Mouse (Mus musculus): ENCODE results near the gene Cntnap5a. TPM values are rescaled to one million over a fixed set of nuclear protein-coding genes. Genes with fewer than 3 reads are reported as not detected.
A peak's percentile ranks its signal among the peaks of the same experiment; 100 is the strongest.
"Not testable (repeated sequence)": the region's sequence is repeated elsewhere in the genome, so short reads cannot be mapped to it uniquely, and the experiment has no call there.

The Cntnap5a gene
- polyA plus RNA-seq, 1 experiment from 2014 or later = not detected

GRCm38 (mm10) chr1:116127085-116127484 lies 442.5 kb downstream of the Cntnap5a start:
- ATAC-seq (replicated peaks; ENCODE audit: low FRiP score, low read depth) (no peak), DNase-seq (ENCODE audit: low spot score) (no peak)
- 54% methylated on average over 2 of the region's 2 CpGs for WGBS
- no peak overlapping the region for H3K9ac ChIP-seq (ENCODE audit: low read depth, low read length)
- no peak overlapping the region for H3K4me2 ChIP-seq (ENCODE audit: low read length)
- no peak overlapping the region for H3K4me3 ChIP-seq (replicated peaks; ENCODE audit: low read depth, low read length)
- H3K27me3 ChIP-seq (ENCODE audit: insufficient read depth, low read length) = no peaks in the 10 kb centered on the region
- H3K36me3 ChIP-seq (ENCODE audit: insufficient read depth, low read length) = no peaks in the 10 kb centered on the region
- TF ChIP-seq CTCF (IDR thresholded peaks at IDR 0.05; ENCODE audit: low read depth) = no peak
- H3K9me3 ChIP-seq (replicated peaks; ENCODE audit: low read length) = no peaks in the 10 kb centered on the region
- no peak overlapping the region for H3K27ac ChIP-seq
- H3K4me1 ChIP-seq (replicated peaks; ENCODE audit: insufficient read depth, low read length) = no peaks in the 10 kb centered on the region

GRCm38 (mm10) chr1:116128450-116129246 lies 444.1 kb downstream of the Cntnap5a start:
- Histone ChIP-seq H3K27ac (no peak overlapping the region), H3K9me3 (replicated peaks; ENCODE audit: low read length) (no peaks in the 10 kb centered on the region), H3K4me2 (ENCODE audit: low read length) (no peak overlapping the region), H3K36me3 (ENCODE audit: insufficient read depth, low read length) (no peaks in the 10 kb centered on the region), H3K27me3 (ENCODE audit: insufficient read depth, low read length) (no peaks in the 10 kb centered on the region), H3K4me3 (replicated peaks; ENCODE audit: low read depth, low read length) (no peak overlapping the region), H3K9ac (ENCODE audit: low read depth, low read length) (no peak overlapping the region), H3K4me1 (replicated peaks; ENCODE audit: insufficient read depth, low read length) (no peaks in the 10 kb centered on the region)
- WGBS = 18% methylated on average over 1 of the region's 1 CpGs
- DNase-seq (ENCODE audit: low spot score) (peak; percentile 16), ATAC-seq (replicated peaks; ENCODE audit: low FRiP score, low read depth) (no peak)
- no peak for TF ChIP-seq CTCF (IDR thresholded peaks at IDR 0.05; ENCODE audit: low read depth)

- no peaks in the 10 kb centered on the region for H3K27me3 ChIP-seq (ENCODE audit: insufficient read depth, low read length)
- ATAC-seq (replicated peaks; ENCODE audit: low FRiP score, low read depth) (no peak), DNase-seq (ENCODE audit: low spot score) (no peak)
- H3K4me1 ChIP-seq (replicated peaks; ENCODE audit: insufficient read depth, low read length) = no peaks in the 10 kb centered on the region
- H3K9ac ChIP-seq (ENCODE audit: low read depth, low read length) = no peak overlapping the region
- no peaks in the 10 kb centered on the region for H3K36me3 ChIP-seq (ENCODE audit: insufficient read depth, low read length)
- H3K4me3 ChIP-seq (replicated peaks; ENCODE audit: low read depth, low read length) = no peak overlapping the region
- no peaks in the 10 kb centered on the region for H3K9me3 ChIP-seq (replicated peaks; ENCODE audit: low read length)
- no peak overlapping the region for H3K27ac ChIP-seq
- no peak for TF ChIP-seq CTCF (IDR thresholded peaks at IDR 0.05; ENCODE audit: low read depth)
- no peak overlapping the region for H3K4me2 ChIP-seq (ENCODE audit: low read length)
Measured at GRCm38 (mm10) chr1:116132471-116132870, 447.9 kb downstream of the Cntnap5a start.

- no peaks in the 10 kb centered on the region for H3K36me3 ChIP-seq (ENCODE audit: insufficient read depth, low read length)
- DNase-seq (ENCODE audit: low spot score) (no peak), ATAC-seq (replicated peaks; ENCODE audit: low FRiP score, low read depth) (no peak)
- H3K27me3 ChIP-seq (ENCODE audit: insufficient read depth, low read length) = no peaks in the 10 kb centered on the region
- no peak for TF ChIP-seq CTCF (IDR thresholded peaks at IDR 0.05; ENCODE audit: low read depth)
- H3K4me1 ChIP-seq (replicated peaks; ENCODE audit: insufficient read depth, low read length) = no peaks in the 10 kb centered on the region
- H3K27ac ChIP-seq = no peak overlapping the region
- no peak overlapping the region for H3K4me2 ChIP-seq (ENCODE audit: low read length)
- H3K4me3 ChIP-seq (replicated peaks; ENCODE audit: low read depth, low read length) = no peak overlapping the region
- H3K9ac ChIP-seq (ENCODE audit: low read depth, low read length) = no peak overlapping the region
- H3K9me3 ChIP-seq (replicated peaks; ENCODE audit: low read length) = no peaks in the 10 kb centered on the region
Measured at GRCm38 (mm10) chr1:116149764-116150369, 465.3 kb downstream of the Cntnap5a start.

GRCm38 (mm10) chr1:116184471-116184870 lies 499.9 kb downstream of the Cntnap5a start:
- no peak overlapping the region for H3K9ac ChIP-seq (ENCODE audit: low read depth, low read length)
- WGBS = 38% methylated on average over 2 of the region's 2 CpGs
- H3K36me3 ChIP-seq (ENCODE audit: insufficient read depth, low read length) = no peaks in the 10 kb centered on the region
- no peak for ATAC-seq (replicated peaks; ENCODE audit: low FRiP score, low read depth)
- no peak for TF ChIP-seq CTCF (IDR thresholded peaks at IDR 0.05; ENCODE audit: low read depth)
- no peak overlapping the region for H3K4me3 ChIP-seq (replicated peaks; ENCODE audit: low read depth, low read length)
- DNase-seq (ENCODE audit: low spot score) = peak; percentile 1
- no peaks in the 10 kb centered on the region for H3K27me3 ChIP-seq (ENCODE audit: insufficient read depth, low read length)
- no peaks in the 10 kb centered on the region for H3K4me1 ChIP-seq (replicated peaks; ENCODE audit: insufficient read depth, low read length)
- no peak overlapping the region for H3K4me2 ChIP-seq (ENCODE audit: low read length)
- H3K27ac ChIP-seq = no peak overlapping the region
- no peaks in the 10 kb centered on the region for H3K9me3 ChIP-seq (replicated peaks; ENCODE audit: low read length)

GRCm38 (mm10) chr1:116188142-116188541 lies 503.6 kb downstream of the Cntnap5a start:
- ATAC-seq (replicated peaks; ENCODE audit: low FRiP score, low read depth) = not testable (repeated sequence)
- 73% methylated on average over 1 of the region's 1 CpGs for WGBS

More at GRCm38 (mm10) chr1:116188142-116188541, 503.6 kb downstream of the Cntnap5a start:
- not testable (repeated sequence) for H3K27ac ChIP-seq; H3K4me3 ChIP-seq (replicated peaks; ENCODE audit: low read depth, low read length); H3K9me3 ChIP-seq (replicated peaks; ENCODE audit: low read length); DNase-seq (ENCODE audit: low spot score); H3K9ac ChIP-seq (ENCODE audit: low read depth, low read length); H3K4me1 ChIP-seq (replicated peaks; ENCODE audit: insufficient read depth, low read length); H3K27me3 ChIP-seq (ENCODE audit: insufficient read depth, low read length); H3K36me3 ChIP-seq (ENCODE audit: insufficient read depth, low read length); H3K4me2 ChIP-seq (ENCODE audit: low read length)
